Mouse (Mus musculus) kidney, adult 2 months (tissue): ENCODE results near the gene Fis1.

Experiments used
- CTCF ChIP-seq: fragments of 200-500 bp; conservative IDR thresholded peaks from 2 replicates; pipeline ENCODE4 v1.5.1; 2011; ENCODE audit warnings: low read depth, mild to moderate bottlenecking, control low read depth, low read length, moderate library complexity, mixed read lengths; ENCODE audit not compliant: insufficient read depth, insufficient read length
- POLR2A ChIP-seq: fragments of 200-500 bp; IDR thresholded peaks from one replicate; pipeline ENCODE4 v1.6.1; 2011; ENCODE audit warnings: low read depth, low read length, control low read depth

GRCm38 (mm10) chr5:136945084-136945483 lies 8.0 kb upstream of the Fis1 start:
- TF ChIP-seq CTCF = no peak
- TF ChIP-seq POLR2A = no peak
